Mouse (Mus musculus) B cell, adult (primary cell): ENCODE data around the gene Myh14. TPM values are rescaled to one million over a fixed set of nuclear protein-coding genes. Genes with fewer than 3 reads are reported as not detected.

Experiments used
- total RNA-seq: library from RNA; stranded (reverse); gene quantifications from 4 replicates; pipeline ENCODE4 v1.2.4, GENCODE M21; 2023; ENCODE audit not compliant: inconsistent age

The Myh14 gene
- total RNA-seq, result not detected in 4 replicates

DNA sequence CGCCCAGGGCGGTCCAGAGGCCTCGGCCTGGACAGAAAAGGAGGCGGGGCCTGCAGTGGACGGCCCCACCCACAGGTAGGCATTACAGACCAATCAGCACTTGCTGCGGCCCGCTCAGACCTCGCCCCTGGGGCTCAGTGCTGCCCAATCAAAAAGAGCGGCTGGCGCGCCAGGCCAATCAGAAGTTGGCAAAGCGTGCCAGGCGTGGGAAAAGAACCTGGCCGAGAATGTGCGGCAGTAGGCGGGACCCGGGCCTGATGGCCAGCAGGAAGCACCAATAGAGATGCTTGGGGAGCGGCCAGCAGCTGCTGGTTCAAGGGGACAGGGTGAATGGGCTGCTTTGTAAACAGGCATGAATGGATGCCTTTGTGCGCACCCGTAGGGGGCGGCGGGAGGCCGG is at the start of gene Myh14:
Gene Myh14, minus strand, starts transcription at position 41 of the 400 bp plus-strand sequence.

DNA sequence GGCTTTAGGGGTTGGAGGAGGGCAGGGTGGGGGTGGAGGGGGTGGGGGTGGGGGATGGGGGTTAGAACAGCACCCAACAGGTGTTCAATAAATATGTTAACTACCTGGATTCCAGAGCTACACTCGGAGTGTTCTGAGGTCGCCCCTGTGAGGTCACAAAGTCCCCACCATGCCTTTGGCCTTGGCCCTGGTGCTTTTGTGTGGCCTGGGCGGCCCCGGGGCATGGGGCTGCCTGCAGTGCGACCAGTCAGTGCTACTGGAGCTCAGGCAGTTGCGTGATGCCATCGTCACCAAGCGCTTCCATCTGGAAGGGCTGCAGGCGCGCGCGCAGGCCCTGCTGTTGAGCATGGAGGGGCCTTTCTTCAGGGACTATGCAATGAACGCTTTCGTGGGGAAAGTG is 37.9 kb upstream of the Myh14 start, which contains the start of gene Izumo2:
Gene Izumo2, plus strand, starts transcription at position 169 of the 400 bp plus-strand sequence.

DNA sequence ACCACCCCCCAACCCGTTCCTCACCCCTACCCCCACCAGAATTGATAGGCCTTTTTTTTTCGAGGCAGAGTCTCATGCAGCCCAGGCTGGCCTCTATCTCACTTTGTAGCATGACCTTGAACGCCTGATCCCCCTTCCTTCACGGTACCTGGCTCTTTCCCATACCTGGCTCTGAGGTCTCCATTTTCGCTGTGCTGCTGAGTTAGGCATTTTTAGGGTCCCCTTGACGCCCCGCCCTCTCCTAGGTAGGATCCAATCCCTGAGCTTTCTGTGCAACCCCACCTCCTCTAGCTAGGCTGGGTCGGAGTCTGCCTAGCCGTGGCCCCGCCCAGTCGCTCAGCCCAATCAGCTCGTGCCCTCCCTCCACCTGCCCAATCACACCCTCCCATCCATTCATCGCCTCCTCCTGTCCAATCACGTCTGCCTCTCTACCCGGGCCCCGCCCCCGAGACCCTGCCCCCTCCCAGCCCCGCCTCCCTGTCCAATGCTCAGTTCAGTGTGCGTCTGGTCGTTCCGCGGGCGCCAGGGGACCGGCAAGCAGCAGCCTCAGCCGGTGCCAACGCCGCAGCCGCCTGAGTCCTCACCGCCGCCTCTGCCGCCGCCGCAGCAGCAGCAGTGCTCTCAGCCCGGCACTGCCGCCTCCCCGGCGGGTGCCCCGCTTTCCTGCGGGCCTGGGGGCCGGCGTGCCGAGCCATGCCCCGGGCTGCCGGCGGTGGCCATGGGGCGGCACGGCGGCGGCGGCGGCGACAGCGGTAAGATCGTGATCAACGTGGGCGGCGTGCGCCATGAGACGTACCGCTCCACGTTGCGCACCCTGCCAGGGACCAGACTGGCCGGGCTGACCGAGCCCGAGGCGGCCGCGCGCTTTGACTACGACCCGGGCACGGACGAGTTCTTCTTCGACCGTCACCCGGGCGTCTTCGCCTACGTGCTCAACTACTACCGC is 80.0 kb downstream of the Myh14 start, which contains the start of gene Kcnc3:
Gene Kcnc3, plus strand, starts transcription at position 263 of the 946 bp plus-strand sequence.

DNA sequence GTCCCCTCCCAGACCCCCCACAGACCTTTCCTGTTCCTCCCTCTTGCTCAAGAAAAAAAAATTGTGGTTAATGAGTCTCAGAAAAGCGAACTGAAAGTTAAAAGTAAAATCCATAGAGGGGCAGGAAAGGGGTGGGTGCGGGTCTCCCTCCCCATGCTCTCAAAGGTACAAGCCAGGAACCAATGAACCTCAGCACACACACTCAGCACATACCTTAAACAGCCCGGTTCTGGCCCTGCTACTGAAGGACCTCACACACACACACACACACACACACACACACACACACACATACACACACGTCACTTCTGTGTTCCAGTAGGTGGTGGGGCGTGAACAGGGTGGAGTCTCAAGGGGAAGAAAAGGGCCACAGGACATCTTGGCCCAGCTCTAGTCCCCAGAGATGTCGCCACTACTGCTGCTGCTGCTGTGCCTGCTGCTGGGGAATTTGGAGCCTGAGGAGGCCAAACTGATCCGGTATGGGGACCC is 98.4 kb downstream of the Myh14 start, which contains the start of gene Napsa:
Gene Napsa, plus strand, starts transcription at position 168 of the 489 bp plus-strand sequence.

Other genes with a start within 250 kb of the Myh14 start
- gene Lrrc4b, start 241.8 kb downstream of the Myh14 start, total RNA-seq, result not detected in 4 replicates
- not detected in 4 replicates for gene Aspdh, start 205.5 kb downstream of the Myh14 start, total RNA-seq
- gene Josd2, start 202.9 kb downstream of the Myh14 start, total RNA-seq, result 64.3 to 78.1 TPM (median 67.9 TPM) in 4 replicates
- gene Emc10, start 174.3 kb downstream of the Myh14 start, total RNA-seq, result 69.5 to 76.6 TPM (median 74.0 TPM) in 4 replicates
- 8.6 to 15.4 TPM (median 11.1 TPM) in 4 replicates for gene Fam71e1, start 174.3 kb downstream of the Myh14 start, total RNA-seq
- 14.9 to 16.7 TPM (median 15.5 TPM) in 4 replicates for gene Mybpc2, start 146.2 kb downstream of the Myh14 start, total RNA-seq
- 495 to 541 TPM (median 519 TPM) in 4 replicates for gene Spib, start 138.8 kb downstream of the Myh14 start, total RNA-seq
- gene Pold1, start 122.0 kb downstream of the Myh14 start, total RNA-seq, result 150 to 170 TPM (median 155 TPM) in 4 replicates
- gene Nr1h2, start 116.9 kb downstream of the Myh14 start, total RNA-seq, result 363 to 416 TPM (median 382 TPM) in 4 replicates
- gene Napsa, start 98.5 kb downstream of the Myh14 start, total RNA-seq, result 665 to 743 TPM (median 692 TPM) in 4 replicates
- 22.7 to 29.6 TPM (median 23.7 TPM) in 4 replicates for gene Kcnc3, start 80.2 kb downstream of the Myh14 start, total RNA-seq
- gene Izumo2, start 37.9 kb upstream of the Myh14 start, total RNA-seq, result not detected in 4 replicates
- 66.6 to 84.4 TPM (median 73.7 TPM) in 4 replicates for gene Vrk3, start 77.6 kb upstream of the Myh14 start, total RNA-seq
- 2.0 to 3.3 TPM (median 2.6 TPM) in 4 replicates for gene Zfp473, start 80.2 kb upstream of the Myh14 start, total RNA-seq
- 39.5 to 48.7 TPM (median 43.9 TPM) in 4 replicates for gene Nup62, start 145.2 kb upstream of the Myh14 start, total RNA-seq
- 121 to 140 TPM (median 133 TPM) in 4 replicates for gene Il4i1, start 145.5 kb upstream of the Myh14 start, total RNA-seq
- gene Atf5, start 145.8 kb upstream of the Myh14 start, total RNA-seq, result 3.8 to 5.1 TPM (median 4.7 TPM) in 4 replicates
- gene Akt1s1, start 178.1 kb upstream of the Myh14 start, total RNA-seq, result 32.9 to 46.4 TPM (median 36.3 TPM) in 4 replicates
- 131 to 155 TPM (median 145 TPM) in 4 replicates for gene Tbc1d17, start 178.2 kb upstream of the Myh14 start, total RNA-seq
- gene Pnkp, start 186.3 kb upstream of the Myh14 start, total RNA-seq, result 63.0 to 75.3 TPM (median 65.8 TPM) in 4 replicates
- gene Ptov1, start 198.9 kb upstream of the Myh14 start, total RNA-seq, result 12.0 to 16.6 TPM (median 14.8 TPM) in 4 replicates
- gene Med25, start 221.9 kb upstream of the Myh14 start, total RNA-seq, result 61.5 to 68.3 TPM (median 66.0 TPM) in 4 replicates
- gene Fuz, start 225.2 kb upstream of the Myh14 start, total RNA-seq, result 27.8 to 31.0 TPM (median 29.5 TPM) in 4 replicates